Mouse (Mus musculus) forebrain, embryonic 13.5 days (tissue): ENCODE data around the gene Kcnk10. TPM values are rescaled to one million over a fixed set of nuclear protein-coding genes. Genes with fewer than 3 reads are reported as not detected.

Source experiments
- ATAC-seq: fragments of 200-750 bp; cut with Nextera tagmentation; 2 replicates; pipeline ENCODE4 v1.8.0; 2017
- H3K27ac ChIP-seq: fragments of 300-500 bp; sonication (generic); 2 replicates; pipeline ENCODE4 v1.5.1; 2015; ENCODE audit warnings: inconsistent platforms, mild to moderate bottlenecking, moderate library complexity
- H3K27me3 ChIP-seq: fragments of 300-500 bp; sonication (generic); 2 replicates; pipeline ENCODE4 v1.6.1; 2015; ENCODE audit warnings: mild to moderate bottlenecking, inconsistent platforms
- H3K36me3 ChIP-seq: fragments of 300-500 bp; sonication (generic); 2 replicates; pipeline ENCODE4 v1.6.1; 2015; ENCODE audit warnings: mild to moderate bottlenecking, inconsistent platforms; ENCODE audit not compliant: poor library complexity, severe bottlenecking
- H3K4me1 ChIP-seq: fragments of 300-500 bp; sonication (generic); 2 replicates; pipeline ENCODE4 v1.6.1; 2015; ENCODE audit warnings: inconsistent platforms
- H3K4me2 ChIP-seq: fragments of 300-500 bp; sonication (generic); 2 replicates; pipeline ENCODE4 v1.6.1; 2015; ENCODE audit warnings: inconsistent platforms, mild to moderate bottlenecking, moderate library complexity
- H3K4me3 ChIP-seq: fragments of 300-500 bp; sonication (generic); 2 replicates; pipeline ENCODE4 v1.5.1; 2015; ENCODE audit warnings: mild to moderate bottlenecking, inconsistent platforms
- H3K9ac ChIP-seq: fragments of 300-500 bp; sonication (generic); 2 replicates; pipeline ENCODE4 v1.6.1; 2015; ENCODE audit warnings: mild to moderate bottlenecking, inconsistent platforms
- H3K9me3 ChIP-seq: fragments of 300-500 bp; sonication (generic); replicated peaks from 2 replicates; pipeline ENCODE4 v1.6.1; 2016; ENCODE audit warnings: inconsistent platforms
- WGBS: fragments of 180-500 bp; shearing (Covaris S2); methylation state at CpG from one replicate; pipeline ENCODE4 v1.1.7; 2015; 5-methylcytosine and 5-hydroxymethylcytosine counted together
- polyA plus RNA-seq: library from polyadenylated mRNA; unstranded; fragments of >200 nt; fragmentation: Nextera tagmentation; extraction: Ambion mirVana; gene quantifications from 2 replicates; pipeline ENCODE4 v1.2.1, GENCODE M21; 2015

Gene Kcnk10
- polyA plus RNA-seq, 1 experiment from 2014 or later = 50.9 TPM

DNA sequence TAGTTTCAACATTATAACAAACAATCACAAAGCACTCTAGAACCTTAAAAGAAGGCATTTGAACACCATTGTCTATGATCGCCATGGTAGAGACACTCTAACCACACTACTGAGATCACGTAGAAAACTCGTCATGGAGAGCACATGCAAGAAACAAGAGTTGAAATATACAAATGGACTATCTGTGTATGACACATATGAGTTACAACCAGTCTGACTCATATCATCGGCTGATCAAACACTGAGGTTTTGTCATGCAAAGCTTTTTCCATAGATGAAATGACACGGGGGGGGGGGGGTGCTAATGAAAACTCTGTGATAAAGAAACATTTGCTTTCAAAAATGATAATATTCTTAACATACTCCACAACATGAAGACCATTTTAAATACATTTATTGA lies 133.2 kb downstream of the Kcnk10 start:
- Histone ChIP-seq H3K36me3 (peaks cover 12% of the 10 kb centered on the region), H3K27me3 (no peaks in the 10 kb centered on the region), H3K4me3 (no peak overlapping the region), H3K27ac (no peak overlapping the region), H3K4me1 (0 out of 2 replicates have a peak, but pooled peaks cover 4% of the 10 kb centered on the region), H3K9me3 (no peaks in the 10 kb centered on the region), H3K9ac (no peak overlapping the region), H3K4me2 (no peak overlapping the region)
- no peak for ATAC-seq
- WGBS = 88% methylated on average over 5 of the region's 5 CpGs

DNA sequence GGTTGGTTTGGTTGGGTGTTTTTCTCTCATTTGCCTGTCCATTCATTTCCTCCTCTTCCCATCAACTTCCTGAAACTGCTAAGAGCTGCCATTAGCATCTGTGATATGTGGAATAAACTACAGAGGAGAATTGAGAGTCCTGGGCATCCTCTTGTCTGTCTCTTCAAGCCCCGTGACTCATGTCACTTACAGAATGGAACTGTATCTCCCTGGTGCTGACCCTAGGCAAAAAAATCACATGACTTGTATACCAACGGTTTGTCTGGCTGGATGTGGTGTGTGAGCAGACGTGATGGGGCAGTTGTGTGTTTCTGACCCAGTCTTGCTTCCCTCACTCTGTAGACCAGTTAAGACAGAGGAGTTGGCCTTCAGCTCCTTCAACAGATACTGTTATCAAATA lies 134.4 kb downstream of the Kcnk10 start:
- Histone ChIP-seq H3K9ac (no peak overlapping the region), H3K27ac (no peak overlapping the region), H3K9me3 (no peaks in the 10 kb centered on the region)

DNA sequence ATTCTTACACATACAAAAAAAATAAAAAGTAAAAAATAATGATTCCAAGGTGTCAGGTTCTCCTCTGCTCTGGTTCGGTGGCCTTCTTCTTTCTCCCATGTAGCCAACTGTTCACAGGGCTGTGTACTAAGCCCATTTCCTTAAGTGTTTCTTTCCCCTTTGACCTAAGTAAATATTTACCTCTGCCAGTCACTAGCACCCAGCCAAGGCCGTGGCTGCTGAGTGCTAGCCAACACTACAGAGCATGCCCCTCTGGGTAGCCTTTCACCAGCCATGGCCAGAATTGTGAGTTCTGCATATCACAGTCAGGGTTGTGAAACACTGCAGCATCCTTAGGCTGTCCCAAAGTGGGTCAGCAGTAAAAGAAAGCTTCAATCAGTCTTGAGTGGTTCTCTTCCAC lies 140.0 kb downstream of the Kcnk10 start:
- Histone ChIP-seq H3K9me3 (no peaks in the 10 kb centered on the region), H3K4me3 (no peak overlapping the region), H3K4me1 (no peaks in the 10 kb centered on the region), H3K4me2 (no peak overlapping the region), H3K9ac (no peak overlapping the region), H3K27ac (no peak overlapping the region), H3K27me3 (no peaks in the 10 kb centered on the region), H3K36me3 (peaks cover 64% of the 10 kb centered on the region)
- no peak for ATAC-seq
- WGBS = 91% methylated on average over 2 of the region's 2 CpGs

More for the DNA sequence above, 134.4 kb downstream of the Kcnk10 start:
- no peak overlapping the region for H3K4me2 ChIP-seq
- no peaks in the 10 kb centered on the region for H3K27me3 ChIP-seq
- 0 out of 2 replicates have a peak, but pooled peaks cover 4% of the 10 kb centered on the region for H3K4me1 ChIP-seq
- H3K4me3 ChIP-seq = no peak overlapping the region
- peaks cover 23% of the 10 kb centered on the region for H3K36me3 ChIP-seq
- ATAC-seq = no peak
- 92% methylated on average over 3 of the region's 3 CpGs for WGBS

DNA sequence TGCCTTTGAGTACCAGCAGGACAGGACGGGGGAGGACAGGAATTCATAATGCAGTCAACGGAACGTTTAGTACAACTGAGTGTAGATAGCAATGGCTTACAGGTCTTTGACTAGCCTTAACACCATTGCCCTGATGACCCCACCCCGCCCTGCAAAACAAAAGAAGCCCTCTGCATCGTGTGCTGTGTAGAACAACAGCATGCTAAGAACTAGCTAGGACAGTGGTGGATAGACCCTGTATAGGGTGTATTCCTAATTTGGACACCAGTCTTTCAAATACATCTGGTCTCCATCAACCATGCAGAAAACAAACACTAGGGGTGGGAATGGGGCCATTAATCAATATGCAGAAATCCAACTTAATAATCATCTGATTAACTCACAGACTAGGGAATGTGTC lies 147.4 kb downstream of the Kcnk10 start:
- Histone ChIP-seq H3K4me3 (no peak overlapping the region), H3K27ac (no peak overlapping the region), H3K9ac (no peak overlapping the region), H3K9me3 (no peaks in the 10 kb centered on the region), H3K27me3 (no peaks in the 10 kb centered on the region), H3K36me3 (peaks cover 41% of the 10 kb centered on the region), H3K4me1 (no peaks in the 10 kb centered on the region), H3K4me2 (no peak overlapping the region)
- 0 out of 2 replicates have a peak, but pooled peaks have one; percentile 21 for ATAC-seq
- WGBS = 89% methylated on average over 5 of the region's 5 CpGs

DNA sequence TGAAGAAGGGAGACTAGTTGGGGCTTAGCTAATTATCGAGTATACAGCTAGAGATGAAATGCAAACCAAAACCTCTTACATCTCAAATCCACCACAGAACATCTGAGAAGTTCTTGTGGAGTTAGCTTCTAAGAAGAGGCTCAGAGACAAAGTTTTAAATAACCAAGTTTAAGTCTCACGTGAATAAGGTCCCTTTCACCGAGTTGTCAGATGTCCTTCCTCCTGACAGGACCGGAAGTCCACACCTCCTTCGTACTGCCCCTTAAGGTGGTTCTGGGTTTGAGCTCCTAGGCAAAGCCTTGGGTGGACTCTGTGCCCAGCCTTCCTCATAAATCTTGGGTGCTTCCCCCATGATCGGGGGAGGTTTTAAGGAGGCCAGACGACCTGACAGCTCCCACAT lies 156.8 kb downstream of the Kcnk10 start:
- Histone ChIP-seq H3K4me1 (no peaks in the 10 kb centered on the region), H3K4me2 (no peak overlapping the region), H3K27me3 (no peaks in the 10 kb centered on the region), H3K36me3 (no peaks in the 10 kb centered on the region), H3K9me3 (no peaks in the 10 kb centered on the region), H3K9ac (no peak overlapping the region), H3K4me3 (no peak overlapping the region), H3K27ac (no peak overlapping the region)
- no peak for ATAC-seq
- 90% methylated on average over 7 of the region's 7 CpGs for WGBS

DNA sequence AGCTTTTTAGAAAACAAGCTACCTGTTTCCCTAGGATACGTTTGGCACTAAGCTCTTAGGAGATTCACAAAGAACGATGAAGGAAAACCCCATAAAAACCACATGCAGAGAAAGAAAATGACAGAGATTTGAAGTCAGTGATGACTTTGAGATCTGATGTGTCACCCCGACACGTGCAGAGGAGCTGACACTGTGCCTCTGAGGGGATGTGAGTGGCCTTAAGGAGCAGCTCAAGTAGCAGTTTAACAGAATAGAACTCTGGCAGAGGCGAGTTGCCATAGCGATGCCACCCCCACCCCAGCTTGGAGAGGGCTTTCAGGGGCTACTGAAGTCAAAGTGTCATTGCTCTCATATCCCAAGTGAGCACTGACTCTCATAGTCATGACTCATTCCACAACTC lies 158.3 kb downstream of the Kcnk10 start:
- H3K27ac ChIP-seq = no peak overlapping the region
- H3K4me1 ChIP-seq = no peaks in the 10 kb centered on the region
- WGBS = 59% methylated on average over 6 of the region's 6 CpGs
- ATAC-seq = no peak
- no peak overlapping the region for H3K4me3 ChIP-seq
- H3K9ac ChIP-seq = no peak overlapping the region
- H3K27me3 ChIP-seq = no peaks in the 10 kb centered on the region
- H3K36me3 ChIP-seq = no peaks in the 10 kb centered on the region
- no peaks in the 10 kb centered on the region for H3K9me3 ChIP-seq
- no peak overlapping the region for H3K4me2 ChIP-seq

DNA sequence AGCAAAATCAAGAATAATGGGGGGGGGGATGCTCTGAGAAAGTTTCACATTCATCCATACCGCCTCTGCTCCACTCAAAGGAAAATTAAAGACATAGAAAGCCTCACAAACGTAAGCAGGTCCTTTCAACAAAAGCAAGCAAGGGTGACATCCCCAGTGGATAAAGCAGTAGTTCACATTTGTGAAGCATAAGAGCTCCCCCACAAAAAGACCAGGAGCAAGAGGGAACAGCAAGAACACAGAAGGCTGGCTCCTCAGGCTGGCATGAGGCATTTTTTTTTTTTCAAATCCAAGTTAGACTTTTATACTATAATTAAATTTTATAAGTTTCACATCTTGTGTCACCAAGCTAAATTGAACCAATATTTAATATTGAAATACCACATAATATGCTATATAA lies 168.5 kb downstream of the Kcnk10 start:
- Histone ChIP-seq H3K36me3 (no peaks in the 10 kb centered on the region), H3K4me3 (no peak overlapping the region), H3K9me3 (no peaks in the 10 kb centered on the region), H3K4me1 (no peaks in the 10 kb centered on the region), H3K9ac (no peak overlapping the region), H3K27me3 (no peaks in the 10 kb centered on the region), H3K27ac (no peak overlapping the region), H3K4me2 (no peak overlapping the region)
- 47% methylated on average over 2 of the region's 2 CpGs for WGBS
- no peak for ATAC-seq

DNA sequence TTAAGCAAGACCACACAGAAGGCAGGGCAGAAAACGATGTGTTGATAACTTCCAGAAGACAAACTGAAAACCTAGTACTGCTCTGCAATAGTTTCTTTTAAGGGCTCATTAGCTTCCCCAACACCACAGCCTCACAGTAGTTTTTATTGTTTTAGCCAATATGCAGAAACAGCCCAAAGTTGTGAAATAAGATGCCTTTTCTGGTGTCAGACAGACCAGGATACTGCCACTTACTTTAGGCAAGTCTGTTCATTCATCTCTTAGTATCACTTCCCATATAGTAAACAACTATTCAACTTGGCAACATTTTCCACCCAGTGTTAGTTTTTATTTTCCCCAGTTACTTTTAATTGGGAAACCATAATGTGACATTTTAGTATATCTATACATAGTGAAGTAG lies 171.5 kb downstream of the Kcnk10 start:
- WGBS = 58% methylated on average over 1 of the region's 1 CpGs
- no peak overlapping the region for H3K9ac ChIP-seq
- ATAC-seq = no peak

DNA sequence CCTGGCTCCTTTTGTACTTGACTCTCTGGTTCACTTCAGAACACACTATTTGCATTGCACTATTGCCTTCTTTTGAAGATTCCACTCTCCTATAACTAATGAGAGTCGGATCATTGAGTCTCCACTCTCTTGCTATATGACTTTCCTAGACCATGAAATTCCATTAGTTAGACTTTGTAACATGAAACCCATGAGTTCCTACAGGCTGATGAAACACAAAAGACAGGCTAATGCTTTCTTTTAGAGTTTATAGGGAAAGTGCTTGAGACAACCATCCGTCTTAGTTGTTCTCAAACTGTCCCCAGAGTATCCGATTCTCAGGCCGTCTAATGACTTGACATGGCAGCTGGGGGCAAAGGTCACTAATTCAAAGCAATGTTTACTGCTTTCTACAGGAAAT lies 172.0 kb downstream of the Kcnk10 start:
- H3K27ac ChIP-seq = no peak overlapping the region
- no peak overlapping the region for H3K9ac ChIP-seq
- H3K4me3 ChIP-seq = no peak overlapping the region
- no peaks in the 10 kb centered on the region for H3K36me3 ChIP-seq
- ATAC-seq = no peak
- H3K9me3 ChIP-seq = no peaks in the 10 kb centered on the region
- no peak overlapping the region for H3K4me2 ChIP-seq
- H3K27me3 ChIP-seq = no peaks in the 10 kb centered on the region
- 19% methylated on average over 4 of the region's 4 CpGs for WGBS
- no peaks in the 10 kb centered on the region for H3K4me1 ChIP-seq

More for the DNA sequence above, 171.5 kb downstream of the Kcnk10 start:
- no peaks in the 10 kb centered on the region for H3K27me3 ChIP-seq
- H3K36me3 ChIP-seq = no peaks in the 10 kb centered on the region
- H3K4me2 ChIP-seq = no peak overlapping the region
- H3K4me3 ChIP-seq = no peak overlapping the region
- H3K4me1 ChIP-seq = no peaks in the 10 kb centered on the region
- no peak overlapping the region for H3K27ac ChIP-seq
- H3K9me3 ChIP-seq = no peaks in the 10 kb centered on the region

DNA sequence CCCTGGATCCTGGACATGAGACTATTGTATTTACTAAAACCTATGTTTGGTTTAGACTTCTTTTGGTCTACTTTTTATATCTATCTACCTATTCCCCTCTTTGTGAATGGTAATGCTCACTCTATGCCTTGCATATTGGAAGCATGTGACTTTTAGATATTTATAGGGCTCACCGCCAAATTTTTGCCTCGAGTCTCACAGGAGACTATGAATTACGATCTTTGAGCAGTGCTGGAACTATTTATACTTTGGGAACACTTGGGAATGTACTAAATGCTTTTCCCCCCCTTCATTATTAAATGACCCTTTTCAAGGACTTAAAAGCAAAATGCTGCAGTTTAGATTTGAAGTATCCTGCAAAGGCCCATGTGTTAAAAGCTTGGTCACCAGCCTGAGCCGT lies 181.5 kb downstream of the Kcnk10 start:
- WGBS = 88% methylated on average over 4 of the region's 4 CpGs
- Histone ChIP-seq H3K9me3 (no peaks in the 10 kb centered on the region), H3K27ac (no peak overlapping the region), H3K9ac (no peak overlapping the region), H3K4me1 (no peaks in the 10 kb centered on the region), H3K4me3 (no peak overlapping the region), H3K4me2 (no peak overlapping the region), H3K36me3 (no peaks in the 10 kb centered on the region), H3K27me3 (no peaks in the 10 kb centered on the region)
- no peak for ATAC-seq

DNA sequence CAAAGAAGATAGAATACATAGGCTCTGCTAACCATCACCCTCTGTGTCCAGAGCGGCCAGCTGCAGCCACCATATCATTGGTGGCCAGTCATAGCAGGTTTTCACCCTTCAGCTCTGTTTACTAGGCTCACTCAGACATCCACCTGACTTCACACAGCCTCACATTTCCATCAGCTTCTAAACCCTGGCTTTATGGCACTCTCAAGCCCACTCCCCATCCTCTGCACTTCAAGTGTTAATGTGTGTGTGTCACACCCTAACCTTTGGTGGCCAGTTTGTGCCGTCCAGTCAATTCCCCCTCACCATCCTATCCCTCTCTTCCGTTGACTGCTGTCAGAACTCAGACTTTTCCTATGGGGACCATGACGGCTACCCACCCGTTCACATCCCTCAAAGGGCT lies 184.0 kb downstream of the Kcnk10 start:
- H3K4me3 ChIP-seq = no peak overlapping the region
- 91% methylated on average over 5 of the region's 5 CpGs for WGBS
- no peaks in the 10 kb centered on the region for H3K36me3 ChIP-seq
- no peak for ATAC-seq
- no peak overlapping the region for H3K9ac ChIP-seq
- no peaks in the 10 kb centered on the region for H3K27me3 ChIP-seq
- H3K4me1 ChIP-seq = no peaks in the 10 kb centered on the region
- H3K27ac ChIP-seq = no peak overlapping the region
- H3K9me3 ChIP-seq = no peaks in the 10 kb centered on the region
- H3K4me2 ChIP-seq = no peak overlapping the region

DNA sequence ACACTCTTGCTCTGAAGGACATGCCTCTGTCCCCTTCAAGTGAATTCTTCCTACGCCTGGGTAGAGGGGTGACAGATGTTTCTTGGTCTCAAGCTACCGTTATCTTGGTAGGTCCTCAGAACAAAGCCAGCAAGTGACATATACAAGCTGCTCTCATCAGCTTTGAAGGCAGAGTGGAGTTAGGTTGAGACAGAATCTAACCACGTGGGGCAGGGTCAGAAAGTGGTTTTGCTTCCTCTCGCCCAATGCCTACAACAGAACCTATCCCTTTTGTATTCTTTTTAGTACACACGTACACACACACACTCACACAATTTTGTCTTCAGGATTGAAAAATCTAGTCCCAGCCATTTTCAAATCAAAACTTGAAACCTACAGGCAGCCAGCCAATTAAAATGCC lies 186.8 kb downstream of the Kcnk10 start:
- no peaks in the 10 kb centered on the region for H3K9me3 ChIP-seq
- no peak for ATAC-seq
- no peak overlapping the region for H3K4me3 ChIP-seq
- 89% methylated on average over 5 of the region's 5 CpGs for WGBS
- no peaks in the 10 kb centered on the region for H3K36me3 ChIP-seq
- H3K9ac ChIP-seq = no peak overlapping the region
- H3K4me2 ChIP-seq = no peak overlapping the region
- no peak overlapping the region for H3K27ac ChIP-seq
- no peaks in the 10 kb centered on the region for H3K27me3 ChIP-seq
- no peaks in the 10 kb centered on the region for H3K4me1 ChIP-seq

DNA sequence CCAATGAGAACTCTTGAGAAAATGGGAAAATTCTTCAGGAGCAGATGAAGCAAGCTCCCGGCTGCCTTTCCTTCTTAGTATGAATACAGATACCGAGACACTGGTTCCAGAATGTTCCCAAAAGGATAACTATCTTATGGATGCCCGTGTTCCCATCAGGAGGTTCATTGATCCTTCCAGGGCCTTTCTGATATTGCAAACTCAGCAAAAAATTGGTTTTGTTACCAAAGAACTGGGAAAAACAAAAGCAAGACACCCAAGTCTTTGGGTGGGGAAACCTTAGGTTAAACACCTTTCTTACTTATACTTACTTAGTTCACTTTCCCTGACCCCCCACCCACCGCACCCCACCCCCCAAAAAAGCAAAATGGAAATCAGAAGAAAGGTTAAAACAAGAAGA lies 188.5 kb downstream of the Kcnk10 start:
- no peak overlapping the region for H3K4me2 ChIP-seq

More for the DNA sequence above, 188.5 kb downstream of the Kcnk10 start:
- Histone ChIP-seq H3K27me3 (no peaks in the 10 kb centered on the region), H3K4me1 (no peaks in the 10 kb centered on the region), H3K9ac (no peak overlapping the region), H3K4me3 (no peak overlapping the region), H3K36me3 (no peaks in the 10 kb centered on the region), H3K9me3 (no peaks in the 10 kb centered on the region), H3K27ac (no peak overlapping the region)
- 93% methylated on average over 4 of the region's 4 CpGs for WGBS
- ATAC-seq = no peak
